Mouse (Mus musculus) olfactory bulb, adult 2 months (tissue): ENCODE results near the gene Tpst2.

Source experiments
- CTCF ChIP-seq: fragments of 200-500 bp; IDR thresholded peaks from 2 replicates; pipeline ENCODE4 v1.5.1; 2012; ENCODE audit warnings: low read depth, mild to moderate bottlenecking, low read length, moderate library complexity; ENCODE audit not compliant: insufficient read depth
- POLR2A ChIP-seq: fragments of 200-500 bp; IDR thresholded peaks from 2 replicates; pipeline ENCODE4 v1.6.1; 2012; ENCODE audit warnings: mild to moderate bottlenecking, low read depth, low read length, moderate library complexity; ENCODE audit not compliant: insufficient read depth

- TF ChIP-seq CTCF, result no peak
- TF ChIP-seq POLR2A, result no peak
Observed at GRCm38 (mm10) chr5:112339215-112339614, 62.7 kb downstream of the Tpst2 start.
